Mouse (Mus musculus): Measurements from ENCODE around the gene Anks1b.

Gene Anks1b

DNA sequence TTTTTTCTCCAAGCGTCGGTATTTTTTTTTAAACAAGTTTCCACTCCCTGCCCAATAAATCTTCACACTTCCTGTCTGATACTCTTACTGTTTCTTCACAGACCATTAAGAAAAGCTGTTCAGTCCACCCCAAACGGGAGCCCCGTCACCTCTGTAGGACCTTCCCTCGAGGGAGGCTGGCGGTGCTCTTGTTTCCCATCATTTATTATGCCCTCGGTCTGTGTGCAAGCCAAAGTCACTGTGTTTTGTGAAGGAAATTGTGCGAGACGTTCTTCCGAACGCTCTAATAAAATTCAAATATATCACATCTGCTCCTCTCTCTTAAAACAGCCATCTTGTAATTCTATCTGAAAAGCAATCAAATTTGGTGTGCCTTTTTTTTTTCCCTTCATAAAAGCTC is 978.7 kb downstream of the Anks1b start:
- no peak for DNase-seq (ENCODE audit: low read depth, low spot score)

- DNase-seq (ENCODE audit: low read depth, low spot score): no peak
Observed at GRCm38 (mm10) chr10:90852432-90852831, 979.1 kb downstream of the Anks1b start.

DNA sequence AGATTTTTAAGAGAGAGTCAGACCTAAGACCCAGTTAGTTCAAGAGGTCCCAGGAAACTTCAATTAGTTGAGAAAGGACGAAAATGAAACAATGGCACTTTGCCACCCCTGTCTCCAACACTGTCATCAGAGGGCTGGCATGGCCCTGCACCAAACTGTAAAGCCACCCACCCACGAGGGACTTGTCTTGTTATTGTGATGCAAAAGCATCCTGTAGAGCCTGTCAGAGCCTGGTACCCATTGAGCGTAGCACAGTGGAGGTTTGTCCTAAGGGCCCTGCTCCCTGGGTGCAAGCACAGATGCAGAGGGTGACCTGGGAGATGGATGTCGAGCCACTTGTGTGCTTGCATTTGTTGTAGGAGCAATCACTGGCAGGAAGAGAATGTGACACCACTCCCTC is 983.4 kb downstream of the Anks1b start:
- DNase-seq (ENCODE audit: low read depth, low spot score): no peak

GRCm38 (mm10) chr10:90859665-90860523 is 986.6 kb downstream of the Anks1b start:
- no peak for DNase-seq (ENCODE audit: low read depth, low spot score)

DNA sequence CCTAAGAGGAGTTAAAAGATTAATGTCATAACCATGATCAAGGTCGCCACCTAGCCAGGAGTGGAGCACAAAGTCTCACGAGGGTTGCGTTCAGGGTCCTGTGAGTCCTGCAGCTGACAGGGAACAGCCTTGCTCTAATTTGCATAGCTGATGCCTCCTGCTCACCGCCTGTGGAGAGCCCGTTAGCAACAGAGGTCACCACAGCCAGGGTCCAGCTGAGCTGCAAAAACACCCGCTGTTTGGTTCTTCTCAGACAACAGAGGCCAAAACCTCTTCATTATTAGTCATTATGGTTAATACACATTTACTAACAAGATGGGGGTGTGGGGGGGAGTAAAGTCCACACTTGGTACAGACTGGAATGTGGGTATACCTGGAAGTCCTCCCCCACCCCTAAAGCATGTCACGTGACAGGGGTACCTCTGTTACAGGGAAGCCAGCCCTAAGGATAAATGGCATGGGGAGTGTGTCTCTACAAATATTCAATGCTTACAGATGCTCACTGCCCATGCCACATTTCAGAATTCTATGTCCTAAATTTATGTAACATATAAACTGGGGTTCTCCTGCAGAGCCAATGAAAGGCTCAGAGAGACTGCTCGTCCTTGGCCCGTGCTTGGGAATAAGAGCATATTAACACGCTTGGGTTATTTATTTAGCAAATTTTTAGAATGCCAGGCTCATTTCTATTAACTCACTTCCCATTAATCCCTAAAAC is 990.7 kb downstream of the Anks1b start:
- DNase-seq (ENCODE audit: low read depth, low spot score): no peak

GRCm38 (mm10) chr10:90864599-90864889 is 991.2 kb downstream of the Anks1b start:
- no peak for DNase-seq (ENCODE audit: low read depth, low spot score)

DNA sequence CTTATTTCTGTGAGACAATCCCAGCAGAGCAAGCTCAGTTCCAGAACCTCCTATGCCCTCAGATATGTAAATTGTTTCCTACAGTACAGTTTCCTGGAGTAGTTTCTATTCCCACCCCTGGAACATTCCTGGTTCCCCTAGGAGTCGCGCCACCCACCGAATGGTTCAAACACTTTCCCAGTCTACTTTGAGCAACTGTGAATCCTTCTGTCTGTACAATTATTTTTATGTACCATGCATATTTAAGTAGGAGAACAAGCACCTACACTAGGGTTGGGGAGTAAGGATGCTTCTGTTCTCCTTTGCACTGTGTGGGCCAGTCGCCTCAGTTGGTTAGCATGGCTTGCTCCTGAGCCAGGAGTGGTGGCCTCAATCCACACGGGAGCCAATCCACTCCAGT is 999.9 kb downstream of the Anks1b start:
- no peak for DNase-seq (ENCODE audit: low read depth, low spot score)

DNA sequence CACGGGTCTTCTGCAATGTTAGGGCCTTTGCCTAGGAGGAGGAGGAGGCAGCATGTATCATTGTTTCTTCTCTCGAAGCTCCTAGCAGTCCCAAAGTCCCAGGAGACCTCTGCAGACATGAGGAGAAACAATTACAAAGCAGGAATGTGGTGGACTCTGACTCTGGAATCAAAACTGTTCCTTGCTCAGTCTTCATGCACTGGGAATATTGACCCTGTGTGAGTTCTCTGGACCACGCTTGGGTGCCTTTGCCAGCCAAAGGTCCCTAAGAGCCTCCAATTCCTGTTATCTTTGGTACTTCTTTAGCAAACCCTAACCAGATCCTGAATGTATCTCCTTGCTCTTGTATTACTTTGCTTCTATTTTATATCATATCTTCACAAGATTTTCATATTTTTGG is 1000.9 kb downstream of the Anks1b start:
- no peak for DNase-seq (ENCODE audit: low read depth, low spot score)

- no peak for DNase-seq (ENCODE audit: low read depth, low spot score)
Observed at GRCm38 (mm10) chr10:90880854-90881560, 1007.7 kb downstream of the Anks1b start.

GRCm38 (mm10) chr10:90889566-90889965 is 1016.3 kb downstream of the Anks1b start:
- DNase-seq (ENCODE audit: low read depth, low spot score): no peak

DNA sequence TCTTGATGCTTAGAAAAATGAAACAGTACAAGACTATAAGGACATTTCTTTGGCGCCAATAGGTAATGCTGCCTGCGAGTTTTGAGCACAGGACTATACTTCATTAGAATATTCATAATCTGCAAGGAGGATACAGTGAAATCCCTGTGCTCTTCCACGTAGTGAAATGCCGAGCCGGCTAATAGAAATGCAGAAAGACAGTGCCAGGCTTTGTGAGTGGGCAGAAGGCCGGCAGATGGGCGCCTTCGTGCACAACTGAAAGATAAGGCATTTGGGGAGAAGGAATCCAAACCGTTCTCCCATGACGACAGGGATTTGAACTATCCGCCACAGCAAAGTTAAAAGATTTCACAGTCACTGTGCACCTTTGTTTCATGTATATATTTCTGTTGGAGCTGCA is 1019.4 kb downstream of the Anks1b start:
- DNase-seq (ENCODE audit: low read depth, low spot score): no peak

DNA sequence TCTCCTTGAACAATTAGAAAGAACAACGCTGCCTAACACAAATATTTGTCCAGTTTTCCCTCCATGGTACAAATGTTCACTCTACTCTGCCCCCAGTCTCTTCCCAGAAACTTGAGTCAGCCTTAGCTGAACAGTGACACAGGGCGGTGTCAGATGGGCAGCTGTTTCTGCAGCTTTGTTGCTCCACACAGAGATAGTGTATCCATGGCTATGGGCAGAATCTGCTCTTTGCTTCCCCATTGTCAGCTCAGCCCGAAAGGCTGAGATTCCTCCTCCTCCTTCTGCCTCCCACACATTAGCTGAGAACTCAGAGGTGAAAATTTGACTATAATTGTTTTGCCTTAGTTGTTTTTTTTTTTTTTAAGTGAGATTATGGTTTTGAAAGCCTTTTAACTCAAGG is 1024.6 kb downstream of the Anks1b start:
- DNase-seq (ENCODE audit: low read depth, low spot score): no peak

DNA sequence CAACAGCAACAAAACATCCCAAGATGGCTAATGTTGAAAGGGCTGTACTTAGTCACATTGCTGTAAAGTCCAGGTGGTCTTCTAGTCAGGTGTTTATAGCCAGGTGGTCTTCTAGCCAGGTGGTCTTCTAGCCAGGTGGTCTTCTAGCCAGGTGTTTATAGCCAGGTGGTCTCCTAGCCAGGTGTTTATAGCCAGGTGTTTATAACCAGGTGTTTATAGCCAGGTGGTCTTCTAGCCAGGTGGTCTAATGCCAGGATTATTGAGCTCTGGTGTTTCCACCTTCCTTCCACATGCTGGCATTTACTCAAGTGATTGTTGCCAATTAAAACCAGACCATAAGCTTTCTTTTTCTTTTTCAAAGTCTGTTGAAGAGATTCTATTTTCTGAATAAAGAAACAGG is 1030.9 kb downstream of the Anks1b start:
- DNase-seq (ENCODE audit: low read depth, low spot score): no peak

DNA sequence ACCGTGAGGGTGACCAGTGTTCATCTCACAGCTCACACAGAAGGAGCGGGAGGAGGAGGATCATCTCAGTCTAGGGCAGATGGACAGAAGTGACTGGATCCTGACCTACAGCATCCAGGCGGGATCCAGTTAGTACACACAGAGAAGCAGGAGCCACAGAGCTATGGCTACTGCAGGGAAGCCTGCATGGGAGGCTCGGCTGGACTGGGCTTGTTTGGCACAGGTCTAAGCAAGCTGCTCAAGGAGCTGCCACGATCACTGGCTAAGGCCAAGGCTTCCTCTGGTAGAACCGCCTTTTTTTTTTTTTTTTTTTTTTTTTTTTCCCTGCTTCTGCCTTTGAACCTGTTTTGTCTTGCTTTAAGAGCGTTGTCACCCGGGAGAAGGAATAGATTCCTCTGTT is 1034.1 kb downstream of the Anks1b start:
- DNase-seq (ENCODE audit: low read depth, low spot score): no peak

GRCm38 (mm10) chr10:90923476-90923875 is 1050.2 kb downstream of the Anks1b start:
- DNase-seq (ENCODE audit: low read depth, low spot score): no peak

- no peak for DNase-seq (ENCODE audit: low read depth, low spot score)
Observed at GRCm38 (mm10) chr10:90933088-90933487, 1059.8 kb downstream of the Anks1b start.

DNA sequence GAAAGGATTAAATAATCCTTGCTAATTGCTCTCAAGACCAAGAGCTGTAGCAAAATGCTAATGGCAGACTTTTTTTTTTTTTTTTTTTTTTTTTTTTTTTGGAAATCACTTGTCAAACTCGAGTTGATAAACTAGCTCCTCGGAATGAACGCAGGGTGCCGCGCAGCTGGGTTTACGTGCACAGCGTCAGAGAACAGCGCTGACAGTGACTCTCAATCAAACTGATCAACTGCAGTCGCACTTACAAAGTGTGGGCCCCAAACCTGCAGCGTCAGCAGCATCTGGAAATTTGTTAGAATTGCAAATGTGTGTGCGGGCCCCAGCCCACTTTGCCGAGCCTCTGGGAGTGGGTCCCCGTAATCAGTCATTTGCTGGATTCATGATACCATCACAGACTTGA is 1061.4 kb downstream of the Anks1b start:
- no peak for DNase-seq (ENCODE audit: low read depth, low spot score)

- DNase-seq (ENCODE audit: low read depth, low spot score): no peak
Observed at GRCm38 (mm10) chr10:90937721-90938460, 1064.6 kb downstream of the Anks1b start.

- DNase-seq (ENCODE audit: low read depth, low spot score): no peak
Observed at GRCm38 (mm10) chr10:90940521-90941520, 1067.5 kb downstream of the Anks1b start.

DNA sequence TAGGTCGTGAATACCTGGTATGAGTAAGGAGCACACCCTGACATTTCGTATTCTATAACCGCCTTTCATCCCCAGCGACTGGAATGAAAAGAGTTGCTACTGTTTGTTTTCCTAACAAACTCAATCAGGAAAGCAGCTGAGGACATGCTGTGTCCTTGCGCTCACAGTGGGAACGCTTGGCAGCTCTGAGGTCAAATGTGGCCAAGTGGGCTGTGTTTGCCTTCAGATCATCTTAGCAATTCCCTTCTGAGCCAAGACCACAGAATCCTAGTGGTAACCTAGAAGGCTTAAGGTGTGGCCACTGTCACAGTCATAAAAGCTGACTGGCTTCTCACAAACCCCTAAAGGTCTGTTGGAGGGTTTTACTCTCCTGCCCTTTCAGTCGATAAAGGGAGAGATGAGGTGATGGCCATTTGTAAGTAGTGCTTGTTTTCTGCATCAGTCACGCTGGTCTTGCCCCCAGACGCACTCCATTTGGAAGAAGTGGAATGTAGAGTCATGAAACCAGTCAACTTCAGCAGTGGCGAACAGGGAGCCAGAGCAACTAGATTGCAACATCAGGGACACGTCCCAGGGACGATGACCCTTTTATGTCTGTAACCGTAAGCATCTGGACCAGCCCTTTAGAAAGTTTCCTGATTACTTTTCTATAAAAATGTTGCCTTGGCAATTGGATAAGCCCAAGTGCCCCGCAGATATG is 1068.8 kb downstream of the Anks1b start:
- no peak for DNase-seq (ENCODE audit: low read depth, low spot score)
